Mouse (Mus musculus) liver, embryonic 12.5 days (tissue): Measurements from ENCODE around the gene Lrp1. TPM values are rescaled to one million over a fixed set of nuclear protein-coding genes. Genes with fewer than 3 reads are reported as not detected.

Source experiments
- ATAC-seq: fragments of 200-750 bp; cut with Nextera tagmentation; 2 replicates; pipeline ENCODE4 v1.8.0; 2017; ENCODE audit warnings: moderate number of reproducible peaks, mild to moderate bottlenecking, moderate library complexity
- H3K27ac ChIP-seq: fragments of 300-500 bp; sonication (generic); 2 replicates; pipeline ENCODE4 v1.5.1; 2016; ENCODE audit warnings: mild to moderate bottlenecking
- H3K27me3 ChIP-seq: fragments of 300-500 bp; sonication (generic); replicated peaks from 2 replicates; pipeline ENCODE4 v1.6.1; 2016; ENCODE audit warnings: mild to moderate bottlenecking, moderate library complexity
- H3K36me3 ChIP-seq: fragments of 300-500 bp; sonication (generic); 2 replicates; pipeline ENCODE4 v1.6.1; 2016; ENCODE audit warnings: mild to moderate bottlenecking, moderate library complexity
- H3K4me1 ChIP-seq: fragments of 300-500 bp; sonication (generic); 2 replicates; pipeline ENCODE4 v1.6.1; 2016
- H3K4me2 ChIP-seq: fragments of 300-500 bp; sonication (generic); 2 replicates; pipeline ENCODE4 v1.6.1; 2016; ENCODE audit warnings: mild to moderate bottlenecking, moderate library complexity
- H3K4me3 ChIP-seq: fragments of 300-500 bp; sonication (generic); 2 replicates; pipeline ENCODE4 v1.5.1; 2016; ENCODE audit warnings: mild to moderate bottlenecking, moderate library complexity
- H3K9ac ChIP-seq: fragments of 300-500 bp; sonication (generic); 2 replicates; pipeline ENCODE4 v1.6.1; 2016; ENCODE audit warnings: mild to moderate bottlenecking, moderate library complexity
- H3K9me3 ChIP-seq: fragments of 300-500 bp; sonication (generic); replicated peaks from 2 replicates; pipeline ENCODE4 v1.6.1; 2016; ENCODE audit warnings: mild to moderate bottlenecking, moderate library complexity
- WGBS: fragments of 180-500 bp; shearing (Covaris S2); methylation state at CpG from one replicate; pipeline ENCODE4 v1.1.7; 2016; ENCODE audit not compliant: insufficient replicate concordance; 5-methylcytosine and 5-hydroxymethylcytosine counted together
- polyA plus RNA-seq: library from polyadenylated mRNA; unstranded; fragments of >200 nt; fragmentation: Nextera tagmentation; extraction: Ambion mirVana; gene quantifications from 2 replicates; pipeline ENCODE4 v1.2.1, GENCODE M21; 2016

Gene Lrp1
- polyA plus RNA-seq, 1 experiment from 2014 or later, result 22.8 TPM

GRCm38 (mm10) chr10:127581291-127581690 is 39.7 kb downstream of the Lrp1 start:
- WGBS, result 65% methylated on average over 9 of the region's 9 CpGs
- Histone ChIP-seq H3K4me3 (no peak overlapping the region), H3K36me3 (peaks cover 79% of the 10 kb centered on the region)

GRCm38 (mm10) chr10:127577982-127578381 is 43.0 kb downstream of the Lrp1 start:
- Histone ChIP-seq H3K4me2 (no peak overlapping the region), H3K4me1 (0 out of 2 replicates have a peak, but pooled peaks cover 8% of the 10 kb centered on the region), H3K9me3 (no peaks in the 10 kb centered on the region), H3K9ac (no peak overlapping the region), H3K27me3 (peaks cover 4% of the 10 kb centered on the region; the same call in 1 of the 2 replicates), H3K27ac (no peak overlapping the region), H3K36me3 (peaks cover 85% of the 10 kb centered on the region), H3K4me3 (no peak overlapping the region)
- 59% methylated on average over 15 of the region's 15 CpGs for WGBS
- ATAC-seq, result no peak

More at GRCm38 (mm10) chr10:127581291-127581690, 39.7 kb downstream of the Lrp1 start:
- 0 out of 2 replicates have a peak, but pooled peaks cover 8% of the 10 kb centered on the region for H3K4me1 ChIP-seq
- H3K27me3 ChIP-seq, result no peaks in the 10 kb centered on the region; the same call in 1 of the 2 replicates
- no peak overlapping the region for H3K27ac ChIP-seq
- H3K4me2 ChIP-seq, result no peak overlapping the region
- no peak overlapping the region for H3K9ac ChIP-seq
- no peak for ATAC-seq
- H3K9me3 ChIP-seq, result no peaks in the 10 kb centered on the region

GRCm38 (mm10) chr10:127577156-127577555 is 43.8 kb downstream of the Lrp1 start:
- H3K27ac ChIP-seq, result no peak overlapping the region
- WGBS, result 65% methylated on average over 9 of the region's 9 CpGs
- 0 out of 2 replicates have a peak, but pooled peaks cover 5% of the 10 kb centered on the region for H3K4me1 ChIP-seq
- peaks cover 86% of the 10 kb centered on the region for H3K36me3 ChIP-seq
- no peak overlapping the region for H3K4me3 ChIP-seq
- ATAC-seq, result no peak
- no peaks in the 10 kb centered on the region for H3K9me3 ChIP-seq
- H3K27me3 ChIP-seq, result peaks cover 4% of the 10 kb centered on the region; the same call in 1 of the 2 replicates
- H3K9ac ChIP-seq, result no peak overlapping the region
- H3K4me2 ChIP-seq, result no peak overlapping the region

- H3K4me3 ChIP-seq, result no peak overlapping the region
- H3K36me3 ChIP-seq, result peaks cover 82% of the 10 kb centered on the region
- H3K4me1 ChIP-seq, result peaks cover 7% of the 10 kb centered on the region
- H3K9me3 ChIP-seq, result no peaks in the 10 kb centered on the region
- 53% methylated on average over 18 of the region's 18 CpGs for WGBS
- H3K4me2 ChIP-seq, result no peak overlapping the region
- peaks cover 4% of the 10 kb centered on the region; the same call in 1 of the 2 replicates for H3K27me3 ChIP-seq
- no peak overlapping the region for H3K27ac ChIP-seq
- H3K9ac ChIP-seq, result no peak overlapping the region
- no peak; the same call in 1 of the 2 replicates for ATAC-seq
These were observed 44.5 kb downstream of the Lrp1 start for GRCm38 (mm10) chr10:127576381-127576961.

GRCm38 (mm10) chr10:127575741-127576140 is 45.2 kb downstream of the Lrp1 start:
- peaks cover 81% of the 10 kb centered on the region for H3K36me3 ChIP-seq
- H3K27me3 ChIP-seq, result peaks cover 4% of the 10 kb centered on the region; the same call in 1 of the 2 replicates
- 72% methylated on average over 7 of the region's 7 CpGs for WGBS
- no peak overlapping the region for H3K27ac ChIP-seq
- H3K4me3 ChIP-seq, result no peak overlapping the region
- ATAC-seq, result no peak
- H3K4me1 ChIP-seq, result peaks cover 14% of the 10 kb centered on the region
- no peak overlapping the region for H3K9ac ChIP-seq
- H3K9me3 ChIP-seq, result no peaks in the 10 kb centered on the region
- H3K4me2 ChIP-seq, result no peak overlapping the region

GRCm38 (mm10) chr10:127572281-127572680 is 48.7 kb downstream of the Lrp1 start:
- no peak overlapping the region for H3K9ac ChIP-seq
- peaks cover 5% of the 10 kb centered on the region; the same call in 1 of the 2 replicates for H3K27me3 ChIP-seq
- H3K4me1 ChIP-seq, result peaks cover 27% of the 10 kb centered on the region
- H3K27ac ChIP-seq, result no peak overlapping the region
- no peak overlapping the region for H3K4me2 ChIP-seq
- H3K4me3 ChIP-seq, result no peak overlapping the region
- H3K36me3 ChIP-seq, result peaks cover 72% of the 10 kb centered on the region
- WGBS, result 70% methylated on average over 5 of the region's 5 CpGs
- no peaks in the 10 kb centered on the region for H3K9me3 ChIP-seq
- no peak for ATAC-seq

GRCm38 (mm10) chr10:127570937-127571641 is 49.9 kb downstream of the Lrp1 start:
- Histone ChIP-seq H3K9ac (0 out of 2 replicates have a peak overlapping the region, but pooled peaks have one; percentile 2), H3K9me3 (no peaks in the 10 kb centered on the region), H3K27ac (peak overlapping the region; percentile 41; the same call in 1 of the 2 replicates), H3K4me1 (peaks cover 22% of the 10 kb centered on the region), H3K27me3 (peaks cover 17% of the 10 kb centered on the region), H3K4me3 (no peak overlapping the region), H3K36me3 (peaks cover 73% of the 10 kb centered on the region), H3K4me2 (no peak overlapping the region)
- ATAC-seq, result no peak; the same call in 1 of the 2 replicates
- 70% methylated on average over 17 of the region's 17 CpGs for WGBS

- ATAC-seq, result peak; percentile 91
- H3K27me3 ChIP-seq, result peaks cover 22% of the 10 kb centered on the region
- H3K4me1 ChIP-seq, result peaks cover 22% of the 10 kb centered on the region
- H3K27ac ChIP-seq, result peak overlapping the region; percentile 75
- 24% methylated on average over 6 of the region's 6 CpGs for WGBS
- peaks cover 68% of the 10 kb centered on the region for H3K36me3 ChIP-seq
- H3K4me3 ChIP-seq, result no peak overlapping the region
- H3K9me3 ChIP-seq, result no peaks in the 10 kb centered on the region
- H3K4me2 ChIP-seq, result peak overlapping the region; percentile 35
- no peak overlapping the region; the same call in 1 of the 2 replicates for H3K9ac ChIP-seq
These were observed 50.6 kb downstream of the Lrp1 start for GRCm38 (mm10) chr10:127570384-127570783.

- no peaks in the 10 kb centered on the region for H3K9me3 ChIP-seq
- no peak overlapping the region for H3K9ac ChIP-seq
- H3K27ac ChIP-seq, result no peak overlapping the region
- peaks cover 22% of the 10 kb centered on the region for H3K4me1 ChIP-seq
- H3K27me3 ChIP-seq, result peaks cover 17% of the 10 kb centered on the region
- H3K4me3 ChIP-seq, result no peak overlapping the region
- H3K36me3 ChIP-seq, result peaks cover 59% of the 10 kb centered on the region
- no peak for ATAC-seq
- WGBS, result 9% methylated on average over 3 of the region's 3 CpGs
- H3K4me2 ChIP-seq, result no peak overlapping the region
These were observed 51.5 kb downstream of the Lrp1 start for GRCm38 (mm10) chr10:127569450-127569849.

- Histone ChIP-seq H3K9me3 (no peaks in the 10 kb centered on the region), H3K4me3 (no peak overlapping the region), H3K27me3 (peaks cover 17% of the 10 kb centered on the region), H3K4me2 (no peak overlapping the region), H3K4me1 (peaks cover 22% of the 10 kb centered on the region), H3K36me3 (peaks cover 53% of the 10 kb centered on the region), H3K27ac (no peak overlapping the region), H3K9ac (no peak overlapping the region)
- no peak for ATAC-seq
- 78% methylated on average over 28 of the region's 28 CpGs for WGBS
These were observed 54.2 kb downstream of the Lrp1 start for GRCm38 (mm10) chr10:127566553-127567326.

GRCm38 (mm10) chr10:127564301-127564700 is 56.6 kb downstream of the Lrp1 start:
- Histone ChIP-seq H3K27ac (no peak overlapping the region), H3K9ac (no peak overlapping the region), H3K36me3 (peaks cover 61% of the 10 kb centered on the region), H3K4me1 (no peaks in the 10 kb centered on the region), H3K27me3 (peaks cover 17% of the 10 kb centered on the region), H3K4me2 (no peak overlapping the region), H3K4me3 (no peak overlapping the region), H3K9me3 (no peaks in the 10 kb centered on the region)
- ATAC-seq, result no peak
- WGBS, result 42% methylated on average over 13 of the region's 13 CpGs
